Mouse (Mus musculus): Measurements from ENCODE around the gene B3galt4. TPM values are rescaled to one million over a fixed set of nuclear protein-coding genes. Genes with fewer than 3 reads are reported as not detected.
"Not testable (repeated sequence)": the region's sequence is repeated elsewhere in the genome, so short reads cannot be mapped to it uniquely, and the experiment has no call there.

Gene B3galt4
- total RNA-seq, 1 experiment from 2014 or later: 8.5 TPM

- peak; percentile 78 for DNase-seq
These were observed 17.2 kb upstream of the B3galt4 start for GRCm38 (mm10) chr17:33968489-33968888.

- DNase-seq: no peak
These were observed 14.7 kb upstream of the B3galt4 start for GRCm38 (mm10) chr17:33965846-33966550.

- DNase-seq: no peak
These were observed 14.0 kb upstream of the B3galt4 start for GRCm38 (mm10) chr17:33965082-33965845.

- DNase-seq: no peak
These were observed 11.6 kb upstream of the B3galt4 start for GRCm38 (mm10) chr17:33962876-33963275.

GRCm38 (mm10) chr17:33959948-33960347 lies 8.7 kb upstream of the B3galt4 start:
- no peak for DNase-seq

GRCm38 (mm10) chr17:33959135-33959534 lies 7.8 kb upstream of the B3galt4 start:
- DNase-seq: no peak

GRCm38 (mm10) chr17:33958451-33958850 lies 7.2 kb upstream of the B3galt4 start:
- DNase-seq: no peak

- DNase-seq: no peak
These were observed 6.2 kb upstream of the B3galt4 start for GRCm38 (mm10) chr17:33957493-33957892.

- DNase-seq: no peak
These were observed 5.0 kb upstream of the B3galt4 start for GRCm38 (mm10) chr17:33956336-33956735.

- peak; percentile 83 for DNase-seq
These were observed 4.4 kb upstream of the B3galt4 start, which contains the start of the genes Vps52 and Rps18 for GRCm38 (mm10) chr17:33955555-33956214. TSS of gene Vps52 (plus strand) at chr17:33955812. TSS of gene Rps18 (minus strand) at chr17:33956001.

- peak; percentile 50 for DNase-seq
These were observed 3.6 kb upstream of the B3galt4 start for GRCm38 (mm10) chr17:33954646-33955554.

GRCm38 (mm10) chr17:33953961-33954565 lies 2.8 kb upstream of the B3galt4 start:
- no peak for DNase-seq

- no peak for DNase-seq
These were observed 2.0 kb upstream of the B3galt4 start for GRCm38 (mm10) chr17:33953310-33953709.

GRCm38 (mm10) chr17:33952879-33953278 lies 1.6 kb upstream of the B3galt4 start:
- no peak for DNase-seq

GRCm38 (mm10) chr17:33952015-33952414 lies 727 bp upstream of the B3galt4 start:
- not testable (repeated sequence) for DNase-seq

GRCm38 (mm10) chr17:33950131-33950625 lies 1.1 kb downstream of the B3galt4 start:
- no peak for DNase-seq

GRCm38 (mm10) chr17:33948905-33949537 lies 2.3 kb downstream of the B3galt4 start:
- DNase-seq: no peak

GRCm38 (mm10) chr17:33948090-33948904 lies 3.0 kb downstream of the B3galt4 start:
- DNase-seq: no peak

GRCm38 (mm10) chr17:33947430-33948089 lies 3.7 kb downstream of the B3galt4 start:
- no peak for DNase-seq
